Comparison of ENCODE assay signal across 12 mouse cellular contexts in the genomic region with DNA sequence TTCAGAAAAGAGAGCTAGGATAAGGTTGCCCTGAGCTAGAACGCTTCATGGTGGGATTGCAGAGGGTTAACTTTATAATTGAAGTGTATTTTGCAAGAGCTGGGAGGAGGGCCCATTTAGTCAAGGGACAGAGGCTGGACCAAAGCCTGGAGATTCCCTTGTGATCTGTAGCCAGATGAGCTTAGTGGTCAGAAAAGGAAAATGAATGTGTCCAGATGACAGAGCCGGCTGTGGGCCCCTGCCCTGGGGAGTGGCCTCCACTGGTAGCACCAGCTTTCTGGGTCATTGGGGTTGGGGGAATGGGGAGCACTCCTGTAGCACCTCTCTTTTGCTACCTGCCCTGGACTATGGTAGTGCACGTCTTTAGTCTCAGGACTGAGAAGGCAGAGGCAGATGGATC. TPM values are rescaled to one million over a fixed set of nuclear protein-coding genes. Genes with fewer than 3 reads are reported as not detected.
DNase-seq lines count a peak whose midpoint lies in the region; ATAC-seq and TF ChIP-seq lines count a peak whose summit lies in the region.
"Had no signal": no experiment of that assay in that cellular context is flagged by ENCODE, and none has a peak within 500 bp of the region (broad histone marks: within the 10 kb centered on the region; RNA-seq: fewer than 3 reads in every experiment).

No protein-coding gene starts in this region.

- no peak overlapping the region for H3K4me2 ChIP-seq in heart, embryonic 12.5 days
- H3K4me2 ChIP-seq in lung, embryonic 14.5 days: no peak overlapping the region
- no peak overlapping the region for H3K4me2 ChIP-seq in midbrain, postnatal 0 days (ENCODE audit: low read depth, low read length, poor library complexity, severe bottlenecking)
- H3K4me2 ChIP-seq: heart, embryonic 15.5 days had no signal

- H3K9me3 ChIP-seq in heart, embryonic 12.5 days (replicated peaks): no peaks in the 10 kb centered on the region
- no peaks in the 10 kb centered on the region for H3K9me3 ChIP-seq in lung, embryonic 14.5 days (ENCODE audit: low read depth, low read length)
- H3K9me3 ChIP-seq in midbrain, postnatal 0 days (ENCODE audit: low read length): no peaks in the 10 kb centered on the region
- H3K9me3 ChIP-seq: heart, embryonic 15.5 days had no signal

- H3K27me3 ChIP-seq in heart, embryonic 12.5 days (replicated peaks): 0 out of 2 replicates have a peak, but pooled peaks cover 4% of the 10 kb centered on the region
- no peaks in the 10 kb centered on the region for H3K27me3 ChIP-seq in lung, embryonic 14.5 days (ENCODE audit: insufficient read depth, low read length)
- H3K27me3 ChIP-seq in midbrain, postnatal 0 days (ENCODE audit: insufficient read depth, low read length): no peaks in the 10 kb centered on the region
- H3K27me3 ChIP-seq: heart, embryonic 15.5 days had no signal

- no peak for ATAC-seq in heart, embryonic 12.5 days (ENCODE audit: insufficient number of reproducible peaks, low FRiP score)
- ATAC-seq in lung, embryonic 14.5 days (ENCODE audit: insufficient read depth): no peak
- ATAC-seq in midbrain, postnatal 0 days (ENCODE audit: low FRiP score): no peak
- no peak for ATAC-seq in monocyte, adult 5-6 weeks (replicated peaks; ENCODE audit: insufficient number of reproducible peaks, low FRiP score, low TSS enrichment, poor library complexity, severe bottlenecking)

- H3K4me1 ChIP-seq in heart, embryonic 12.5 days (replicated peaks): no peaks in the 10 kb centered on the region
- H3K4me1 ChIP-seq in lung, embryonic 14.5 days (ENCODE audit: insufficient read depth): no peaks in the 10 kb centered on the region
- H3K4me1 ChIP-seq in midbrain, postnatal 0 days (ENCODE audit: insufficient read depth, low read length): no peaks in the 10 kb centered on the region
- H3K4me1 ChIP-seq: heart, embryonic 15.5 days had no signal

- DNase-seq in heart, adult 11 months: peak; percentile 96
- DNase-seq in 3134 (ENCODE audit: extremely low read depth, insufficient read length, low spot score): peak; percentile 23
- DNase-seq in gastrocnemius, adult 18-20 months (ENCODE audit: low spot score): peak; percentile 85
- DNase-seq in lung, embryonic 14.5 days: peak; percentile 57
- no peak for DNase-seq in midbrain, postnatal 0 days (ENCODE audit: low spot score)
- DNase-seq in right cerebral cortex, postnatal 4 days: no peak

- H3K27ac ChIP-seq in heart, embryonic 12.5 days (ENCODE audit: poor library complexity, severe bottlenecking): no peak overlapping the region
- no peak overlapping the region for H3K27ac ChIP-seq in lung, embryonic 14.5 days (ENCODE audit: low read depth)
- no peak overlapping the region for H3K27ac ChIP-seq in midbrain, postnatal 0 days (ENCODE audit: low read depth, low read length)
- H3K27ac ChIP-seq: heart, embryonic 15.5 days; liver, embryonic 14.5 days had no signal

- TF ChIP-seq CTCF in lung, embryonic 14.5 days (IDR thresholded peaks at IDR 0.05; ENCODE audit: low read depth): no peak
- TF ChIP-seq CTCF in midbrain, postnatal 0 days (IDR thresholded peaks at IDR 0.05): no peak

- no peak overlapping the region for H3K9ac ChIP-seq in heart, embryonic 12.5 days
- no peak overlapping the region for H3K9ac ChIP-seq in lung, embryonic 14.5 days
- H3K9ac ChIP-seq in midbrain, postnatal 0 days (replicated peaks; ENCODE audit: low read length, poor library complexity, severe bottlenecking): no peak overlapping the region
- H3K9ac ChIP-seq: heart, embryonic 15.5 days; liver, embryonic 14.5 days had no signal

- no peaks in the 10 kb centered on the region for H3K36me3 ChIP-seq in heart, embryonic 12.5 days
- H3K36me3 ChIP-seq in lung, embryonic 14.5 days (ENCODE audit: insufficient read depth): no peaks in the 10 kb centered on the region
- no peaks in the 10 kb centered on the region for H3K36me3 ChIP-seq in midbrain, postnatal 0 days (ENCODE audit: insufficient read depth, low read length)
- H3K36me3 ChIP-seq: heart, embryonic 15.5 days had no signal

- no peak overlapping the region for H3K4me3 ChIP-seq in heart, embryonic 12.5 days
- H3K4me3 ChIP-seq in lung, embryonic 14.5 days (ENCODE audit: low read depth, low read length): no peak overlapping the region
- no peak overlapping the region for H3K4me3 ChIP-seq in midbrain, postnatal 0 days (ENCODE audit: low read depth, low read length)
- H3K4me3 ChIP-seq: heart, embryonic 15.5 days had no signal

- 66% methylated on average over 3 of the region's 3 CpGs for WGBS in heart, embryonic 12.5 days
- WGBS in lung, embryonic 14.5 days: 60% methylated on average over 3 of the region's 3 CpGs
- WGBS in midbrain, postnatal 0 days: 75% methylated on average over 3 of the region's 3 CpGs

RNA-seq across cellular contexts. Expression of a gene that starts 12.3 kb away (rescaled TPM):
- not detected in 2 replicates for polyA plus RNA-seq in heart, embryonic 12.5 days (2016; fragmentation: Nextera tagmentation; extraction: Ambion mirVana)
- under 1 TPM in 1 of 2 experiments, not detected in 1; 0.31 TPM for total RNA-seq in gastrocnemius, adult 18-20 months (2021)
- polyA plus RNA-seq in lung, embryonic 14.5 days (2014; fragmentation: Nextera tagmentation; extraction: Ambion mirVana): not detected in 2 replicates
- not detected in 2 replicates for total RNA-seq in midbrain, postnatal 0 days (2014; rRNA removed)
- polyA plus RNA-seq in midbrain, postnatal 0 days (2015; fragmentation: Nextera tagmentation; extraction: Ambion mirVana): not detected in 2 replicates
- total RNA-seq in monocyte, adult 5-6 weeks (2017): 8.3 to 10.4 TPM (median 9.8 TPM) in 3 replicates
- total RNA-seq: layer of hippocampus, adult 8-10 months had no signal
- polyA plus RNA-seq: embryonic facial prominence, embryonic 11.5 days had no signal

RNA-seq across cellular contexts. Expression of a gene that starts 21.4 kb away (rescaled TPM):
- 20.0 and 24.5 TPM in 2 replicates for polyA plus RNA-seq in heart, embryonic 12.5 days (2016; fragmentation: Nextera tagmentation; extraction: Ambion mirVana)
- total RNA-seq in gastrocnemius, adult 18-20 months (2021): 10 to 100 TPM; 12.7 to 14.4 TPM
- 24.1 and 27.3 TPM in 2 replicates for polyA plus RNA-seq in lung, embryonic 14.5 days (2014; fragmentation: Nextera tagmentation; extraction: Ambion mirVana)
- total RNA-seq in midbrain, postnatal 0 days (2014; rRNA removed): 32.1 and 38.9 TPM in 2 replicates
- polyA plus RNA-seq in midbrain, postnatal 0 days (2015; fragmentation: Nextera tagmentation; extraction: Ambion mirVana): 23.9 and 31.2 TPM in 2 replicates
- 74.9 to 128 TPM (median 92.8 TPM) in 3 replicates for total RNA-seq in monocyte, adult 5-6 weeks (2017)

RNA-seq across cellular contexts. Expression of a gene that starts 22.3 kb away (rescaled TPM):
- 0.27 and 0.40 TPM in 2 replicates for polyA plus RNA-seq in heart, embryonic 12.5 days (2016; fragmentation: Nextera tagmentation; extraction: Ambion mirVana)
- under 1 TPM; 0.47 to 0.59 TPM for total RNA-seq in gastrocnemius, adult 18-20 months (2021)
- 0.32 and 0.54 TPM in 2 replicates for polyA plus RNA-seq in lung, embryonic 14.5 days (2014; fragmentation: Nextera tagmentation; extraction: Ambion mirVana)
- 0.38 TPM in 1 of 2 replicates, not detected in the other for total RNA-seq in midbrain, postnatal 0 days (2014; rRNA removed)
- polyA plus RNA-seq in midbrain, postnatal 0 days (2015; fragmentation: Nextera tagmentation; extraction: Ambion mirVana): 0.58 and 0.82 TPM in 2 replicates
- 124 to 141 TPM (median 133 TPM) in 3 replicates for total RNA-seq in monocyte, adult 5-6 weeks (2017)

RNA-seq across cellular contexts. Expression of a gene that starts 23.6 kb away (rescaled TPM):
- polyA plus RNA-seq in heart, embryonic 12.5 days (2016; fragmentation: Nextera tagmentation; extraction: Ambion mirVana): 3.1 and 3.6 TPM in 2 replicates
- 1 to 10 TPM; 7.5 to 8.8 TPM for total RNA-seq in gastrocnemius, adult 18-20 months (2021)
- 9.7 and 10.7 TPM in 2 replicates for polyA plus RNA-seq in lung, embryonic 14.5 days (2014; fragmentation: Nextera tagmentation; extraction: Ambion mirVana)
- 5.7 and 9.9 TPM in 2 replicates for total RNA-seq in midbrain, postnatal 0 days (2014; rRNA removed)
- 16.9 and 21.4 TPM in 2 replicates for polyA plus RNA-seq in midbrain, postnatal 0 days (2015; fragmentation: Nextera tagmentation; extraction: Ambion mirVana)
- total RNA-seq in monocyte, adult 5-6 weeks (2017): 212 to 314 TPM (median 272 TPM) in 3 replicates

RNA-seq across cellular contexts. Expression of a gene that starts 40.9 kb away (rescaled TPM):
- 148 and 151 TPM in 2 replicates for polyA plus RNA-seq in heart, embryonic 12.5 days (2016; fragmentation: Nextera tagmentation; extraction: Ambion mirVana)
- 100 to 1,000 TPM; 167 to 171 TPM for total RNA-seq in gastrocnemius, adult 18-20 months (2021)
- 169 and 183 TPM in 2 replicates for polyA plus RNA-seq in lung, embryonic 14.5 days (2014; fragmentation: Nextera tagmentation; extraction: Ambion mirVana)
- 111 and 123 TPM in 2 replicates for total RNA-seq in midbrain, postnatal 0 days (2014; rRNA removed)
- 179 and 213 TPM in 2 replicates for polyA plus RNA-seq in midbrain, postnatal 0 days (2015; fragmentation: Nextera tagmentation; extraction: Ambion mirVana)
- total RNA-seq in monocyte, adult 5-6 weeks (2017): 127 to 175 TPM (median 140 TPM) in 3 replicates

Comparison
In these comparisons a context has a peak if more than half of its experiments do, and no peak if none do; other contexts are left out.
1. DNase-seq: peak in heart, adult 11 months (single experiment), 3134 (single experiment), gastrocnemius, adult 18-20 months (single experiment) and lung, embryonic 14.5 days (single experiment); none in midbrain, postnatal 0 days (single experiment) and right cerebral cortex, postnatal 4 days (single experiment).
2. RNA of a gene that starts 22.3 kb away (total RNA-seq): 124 to 141 TPM in monocyte, adult 5-6 weeks; 0.47 to 0.59 TPM in gastrocnemius, adult 18-20 months and 0.38 TPM in midbrain, postnatal 0 days; every median in the first group is over 10 times any median in the second.